Mouse (Mus musculus) mouse trophoblast stem cell (cell line): ENCODE results near the gene Smyd4.
"Not testable (repeated sequence)": the region's sequence is repeated elsewhere in the genome, so short reads cannot be mapped to it uniquely, and the experiment has no call there.

ENCODE experiments used
- in situ Hi-C, 2 experiments: fragments of 300-500 bp; cut with MseI, MboI; formaldehyde crosslinking; loops; 2 replicates in 1 of 2; 3 replicates in 1 of 2; pipeline ENCODE4 v1.15.1; 2025

The Smyd4 gene

DNA sequence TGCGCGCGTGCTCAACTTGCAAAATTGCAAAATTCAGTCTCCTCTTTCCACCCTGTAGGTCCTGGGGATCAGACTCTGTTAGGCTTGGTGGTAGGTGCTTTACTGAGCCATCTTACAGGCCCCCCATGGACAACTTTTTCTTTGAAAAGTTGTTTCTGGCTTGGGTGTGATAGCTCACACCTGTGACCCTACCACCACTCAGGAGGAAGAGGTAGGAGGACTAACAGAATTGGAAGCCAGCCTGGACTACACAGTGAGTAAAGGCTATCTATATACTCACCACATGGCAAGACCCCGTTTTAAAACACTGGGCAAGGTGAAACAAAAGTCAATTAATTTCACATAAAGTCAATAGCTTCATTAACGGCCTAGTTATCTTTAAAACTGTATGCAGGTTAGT lies 3.5 kb upstream of the Smyd4 start:
- in situ Hi-C loops: no loop called here

- in situ Hi-C loops: no loop called here
Observed at GRCm38 (mm10) chr11:75346556-75347187, 1.6 kb upstream of the Smyd4 start.

- in situ Hi-C loops: no loop called here
Observed at GRCm38 (mm10) chr11:75347188-75347585, 1.0 kb upstream of the Smyd4 start.

DNA sequence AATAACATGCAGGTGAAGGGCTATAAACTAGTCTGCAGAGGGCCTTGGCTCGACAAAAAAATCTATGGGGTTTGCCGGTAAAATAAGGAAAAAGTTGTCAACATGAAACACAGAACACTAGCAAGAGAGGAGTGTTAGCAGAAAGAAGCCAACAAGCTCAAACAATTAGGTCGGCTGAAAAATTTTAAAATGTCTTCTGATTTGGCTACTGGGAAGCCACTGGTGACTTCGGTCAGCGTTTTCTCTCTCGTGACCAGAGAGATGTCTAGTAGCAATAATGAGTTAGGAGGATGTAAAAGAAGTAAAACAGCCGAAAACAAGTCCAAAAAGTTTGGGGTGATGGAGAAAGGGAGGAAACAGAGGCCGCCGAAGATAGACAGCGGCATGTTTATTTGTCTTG lies 637 bp upstream of the Smyd4 start:
- in situ Hi-C loops: no loop called here

DNA sequence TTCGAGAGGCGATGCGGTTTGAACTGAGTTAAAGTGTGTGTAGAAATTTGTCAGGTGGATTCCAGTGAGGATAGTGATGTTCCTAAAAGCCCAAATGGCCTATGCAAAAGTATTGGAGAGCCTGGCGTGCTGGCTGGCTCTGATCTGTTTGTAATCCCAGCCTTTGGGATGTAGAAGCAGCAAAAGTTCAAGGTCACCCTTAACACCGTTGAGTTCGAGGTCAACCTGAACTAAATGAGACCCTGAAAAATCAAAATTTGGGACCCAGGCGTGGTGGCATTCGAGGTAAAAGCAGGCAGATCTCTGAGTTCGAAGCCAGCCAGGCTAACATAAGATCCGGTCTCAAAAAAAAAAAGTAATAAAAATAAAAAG lies 643 bp downstream of the Smyd4 start:
- in situ Hi-C loops: no loop called here

GRCm38 (mm10) chr11:75351225-75351624 lies 3.0 kb downstream of the Smyd4 start:
- in situ Hi-C loops: no loop called here

DNA sequence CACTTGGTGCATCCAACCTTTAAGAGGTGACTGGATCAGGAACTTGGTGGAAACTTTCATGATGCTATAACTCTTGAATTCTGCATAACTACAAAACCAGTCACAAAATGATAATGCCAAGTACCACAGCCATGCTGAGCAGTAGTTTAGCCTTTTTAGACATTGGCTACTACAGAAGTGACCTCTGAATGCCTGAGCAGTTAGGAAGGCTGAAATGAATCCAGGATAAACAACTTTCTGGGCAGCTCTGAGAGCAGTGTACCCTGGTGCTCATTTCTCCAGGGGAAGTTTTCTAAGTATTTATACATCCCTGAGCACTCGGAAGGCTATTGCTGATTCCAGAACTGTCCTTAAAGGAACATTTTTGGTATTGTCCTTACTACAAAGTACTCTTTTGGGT lies 7.2 kb downstream of the Smyd4 start:
- in situ Hi-C loops: no loop called here

- in situ Hi-C loops: no loop called here
Observed at GRCm38 (mm10) chr11:75377125-75377524, 28.9 kb downstream of the Smyd4 start.

DNA sequence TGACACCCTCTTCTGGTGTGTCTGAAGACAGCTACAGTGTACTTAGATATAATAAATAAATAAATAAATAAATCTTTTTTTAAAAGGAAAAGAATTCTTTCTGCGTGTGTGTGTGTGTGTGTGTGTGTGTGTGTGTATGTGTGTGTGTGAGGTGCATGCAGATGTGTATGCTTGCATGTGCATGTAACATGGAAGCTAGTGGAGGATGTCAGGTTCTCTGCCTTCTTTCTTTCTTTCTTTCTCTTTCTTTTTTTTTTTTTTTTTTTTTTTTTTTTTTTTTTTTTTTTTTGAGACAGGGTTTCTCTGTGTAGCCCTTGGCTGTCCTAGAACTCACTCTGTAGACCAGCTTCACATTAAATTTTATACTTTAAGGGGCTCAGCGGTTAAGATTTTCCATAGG lies 30.6 kb downstream of the Smyd4 start:
- in situ Hi-C loops: not testable (repeated sequence)

- in situ Hi-C loops: not testable (repeated sequence)
Observed at GRCm38 (mm10) chr11:75383529-75383928, 35.3 kb downstream of the Smyd4 start.

DNA sequence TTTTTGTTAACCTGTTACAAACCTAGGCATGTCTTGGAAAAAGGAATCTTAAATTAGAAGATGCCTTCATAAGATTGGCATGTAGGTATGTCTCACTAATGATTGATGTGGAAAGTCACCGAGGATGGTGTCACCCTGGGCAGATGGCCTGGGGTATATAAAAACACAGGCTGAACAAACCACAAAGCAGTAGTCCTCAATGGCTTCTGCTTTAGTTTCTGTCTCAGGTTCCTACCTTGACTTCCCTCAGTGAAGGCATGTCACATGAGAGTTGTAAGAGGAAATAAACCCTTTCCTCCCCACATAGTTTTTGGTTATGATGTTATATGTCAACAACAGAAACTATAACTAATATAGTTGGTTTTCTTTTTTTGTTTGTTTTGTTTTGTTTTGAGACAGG lies 47.4 kb downstream of the Smyd4 start:
- in situ Hi-C loops: no loop called here

- in situ Hi-C loops: no loop called here
Observed at GRCm38 (mm10) chr11:75397452-75397851, 49.2 kb downstream of the Smyd4 start.

GRCm38 (mm10) chr11:75399411-75399841 lies 51.2 kb downstream of the Smyd4 start:
- in situ Hi-C loops: no loop called here

DNA sequence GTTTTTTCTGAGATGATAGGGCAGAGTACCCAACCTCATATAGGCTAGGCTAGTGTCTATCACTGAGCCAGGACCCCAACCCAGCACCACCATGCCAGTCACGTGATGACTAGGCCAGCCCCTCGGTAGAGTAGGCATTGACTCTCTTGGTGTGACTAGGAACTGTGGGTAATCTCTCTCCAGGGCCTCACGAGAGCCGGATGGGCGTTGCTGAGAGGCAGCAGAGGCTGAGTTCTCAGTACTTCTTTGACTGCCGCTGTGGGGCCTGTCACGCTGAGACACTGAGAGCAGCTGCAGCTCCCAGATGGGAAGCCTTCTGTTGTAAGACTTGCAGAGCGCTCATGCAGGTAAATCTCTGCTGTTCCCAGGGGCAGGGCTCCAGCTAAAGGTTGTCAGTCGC lies 51.9 kb downstream of the Smyd4 start:
- in situ Hi-C loops: no loop called here

- in situ Hi-C loops: no loop called here
Observed at GRCm38 (mm10) chr11:75402271-75402690, 54.0 kb downstream of the Smyd4 start.

- in situ Hi-C loops: no loop called here
Observed at GRCm38 (mm10) chr11:75403301-75404052, 55.2 kb downstream of the Smyd4 start.

DNA sequence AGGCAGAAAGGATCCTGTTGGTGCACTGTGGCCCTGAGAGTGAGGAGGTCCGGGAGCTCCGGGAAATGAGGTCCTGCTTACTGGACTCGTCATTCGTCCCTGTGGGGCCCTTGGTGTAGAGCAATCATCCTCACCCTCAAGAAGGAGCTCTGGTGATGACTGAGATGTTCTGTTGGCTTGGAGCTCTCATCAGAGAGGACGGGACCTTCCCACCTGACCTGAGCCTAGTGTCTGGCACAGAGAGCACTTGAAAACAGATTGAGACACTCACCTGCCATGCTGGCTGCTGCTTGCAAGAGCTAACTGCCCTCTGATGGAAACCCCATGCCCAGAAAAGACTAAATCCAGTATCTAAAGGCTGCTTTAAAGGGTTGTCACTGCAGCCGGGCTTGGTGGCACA lies 56.6 kb downstream of the Smyd4 start:
- in situ Hi-C loops: no loop called here

DNA sequence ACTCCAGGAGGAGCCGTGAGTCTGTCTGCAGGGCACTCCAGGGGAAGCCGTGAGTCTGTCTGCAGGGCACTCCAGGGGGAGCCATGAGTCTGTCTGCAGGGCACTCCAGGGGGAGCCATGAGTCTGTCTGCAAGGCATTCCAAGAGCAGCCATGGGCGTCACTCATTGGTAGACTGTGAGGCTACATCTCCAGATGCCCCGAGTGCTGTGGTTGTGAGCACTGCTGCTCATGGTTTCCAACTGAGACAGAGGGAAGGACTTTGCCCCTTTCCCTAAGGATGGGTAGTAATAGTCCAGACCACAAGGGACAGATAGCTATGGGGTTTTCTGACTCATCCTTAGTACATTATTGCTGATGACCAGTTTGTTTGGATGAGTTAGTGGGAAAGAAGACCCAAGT lies 57.9 kb downstream of the Smyd4 start:
- in situ Hi-C loops: no loop called here

DNA sequence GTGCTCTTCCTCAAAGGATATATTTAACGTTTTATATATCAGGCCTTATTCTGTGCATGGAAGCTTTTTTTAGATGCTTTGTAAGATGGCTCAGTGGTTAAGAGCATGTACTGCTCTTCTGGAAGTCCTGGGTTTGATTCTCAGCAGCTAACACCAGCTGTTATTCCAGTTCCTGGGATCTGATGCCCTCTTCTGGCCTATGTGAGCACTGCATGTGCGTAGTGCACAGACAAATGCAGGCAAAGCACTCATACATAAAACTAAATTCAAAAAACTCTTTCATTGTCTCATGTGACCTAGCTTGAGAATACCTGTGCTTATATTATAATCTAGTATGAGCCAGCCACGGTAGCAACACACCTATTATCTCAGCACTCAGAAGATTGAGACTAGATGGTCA lies 58.6 kb downstream of the Smyd4 start:
- in situ Hi-C loops: no loop called here

- in situ Hi-C loops: no loop called here
Observed at GRCm38 (mm10) chr11:75409679-75410575, 61.7 kb downstream of the Smyd4 start.

DNA sequence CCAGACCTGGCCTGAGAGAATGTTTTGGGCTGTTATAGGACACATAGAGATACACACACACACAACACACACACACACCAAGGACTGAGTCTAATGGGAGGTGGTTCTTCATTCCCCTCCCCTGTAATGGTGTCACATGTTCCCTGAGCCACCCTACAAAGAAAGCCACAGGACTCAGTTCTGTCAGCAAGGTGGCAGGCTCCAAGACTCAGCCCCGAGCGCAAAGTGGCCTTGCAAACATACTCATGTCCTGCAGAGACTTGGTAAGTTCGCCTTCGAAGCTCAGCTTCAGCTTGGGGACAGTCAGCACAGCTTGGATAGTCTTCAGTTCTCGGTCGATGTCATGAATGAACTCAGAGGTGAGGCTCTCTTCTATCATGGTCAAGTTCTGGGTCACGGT lies 62.4 kb downstream of the Smyd4 start:
- in situ Hi-C loops: no loop called here

DNA sequence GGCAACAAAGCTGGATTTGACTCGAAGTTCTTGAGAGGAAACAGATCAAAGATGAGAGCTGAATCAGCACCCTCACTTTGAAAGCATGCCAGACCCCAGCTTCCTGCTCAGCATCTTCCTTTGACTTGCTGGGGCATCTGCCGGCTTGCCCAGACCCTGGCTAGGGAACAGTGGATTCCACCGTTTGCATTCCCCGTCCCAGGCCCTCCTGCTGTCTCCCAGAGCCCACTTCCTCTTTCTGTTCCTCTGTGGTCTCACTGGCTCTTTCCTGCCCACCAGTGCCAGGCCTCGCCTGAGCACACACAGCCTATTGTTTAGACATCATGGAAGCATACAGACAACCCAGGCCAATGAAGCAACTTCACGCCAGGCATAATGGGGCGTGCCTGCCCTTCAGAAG lies 66.9 kb downstream of the Smyd4 start:
- in situ Hi-C loops: no loop called here

DNA sequence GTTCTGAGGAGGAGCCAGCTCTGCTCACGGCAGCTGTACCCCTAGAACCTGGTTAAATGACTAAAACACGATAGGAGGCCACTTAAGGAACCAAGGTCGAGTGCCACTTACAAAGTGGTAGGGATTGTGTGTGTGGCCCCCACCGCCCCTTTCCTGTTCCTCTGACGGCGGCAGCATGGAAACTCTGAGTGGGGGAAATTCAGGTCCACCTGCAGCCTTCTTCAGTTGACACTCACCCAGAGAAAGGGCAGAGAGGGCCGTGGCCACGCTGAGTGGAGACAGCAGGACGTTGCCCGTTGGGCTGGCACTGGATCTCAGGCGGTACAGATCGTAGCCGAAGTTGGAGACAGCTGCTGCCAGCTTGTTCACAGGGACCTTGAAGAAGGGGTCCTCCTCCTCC lies 67.8 kb downstream of the Smyd4 start:
- in situ Hi-C loops: no loop called here
